Mouse (Mus musculus) olfactory bulb, adult 2 months (tissue): ENCODE results near the gene Ankrd12.

ENCODE experiments used
- CTCF ChIP-seq: fragments of 200-500 bp; IDR thresholded peaks from 2 replicates; pipeline ENCODE4 v1.5.1; 2012; ENCODE audit warnings: low read depth, mild to moderate bottlenecking, low read length, moderate library complexity; ENCODE audit not compliant: insufficient read depth
- POLR2A ChIP-seq: fragments of 200-500 bp; IDR thresholded peaks from 2 replicates; pipeline ENCODE4 v1.6.1; 2012; ENCODE audit warnings: mild to moderate bottlenecking, low read depth, low read length, moderate library complexity; ENCODE audit not compliant: insufficient read depth

- TF ChIP-seq CTCF: no peak
- TF ChIP-seq POLR2A: no peak
Observed at GRCm38 (mm10) chr17:65942394-65942793, 134.5 kb downstream of the Ankrd12 start.
